Mouse (Mus musculus) lung, embryonic 14.5 days (tissue): ENCODE measurements around the gene Hes2. TPM values are rescaled to one million over a fixed set of nuclear protein-coding genes. Genes with fewer than 3 reads are reported as not detected.

Experiments used
- ATAC-seq: fragments of 200-750 bp; cut with Nextera tagmentation; 2 replicates; pipeline ENCODE4 v1.8.0; 2017; ENCODE audit warnings: mild to moderate bottlenecking, moderate TSS enrichment, moderate library complexity; ENCODE audit not compliant: insufficient read depth
- DNase-seq: peaks from one replicate; pipeline ENCODE4 v3.0.0-alpha.2; 2015
- H3K27ac ChIP-seq: fragments of 300-500 bp; sonication (generic); 2 replicates; pipeline ENCODE4 v1.5.1; 2014; ENCODE audit warnings: low read depth, mild to moderate bottlenecking, moderate library complexity
- H3K27me3 ChIP-seq: fragments of 300-500 bp; sonication (generic); 2 replicates; pipeline ENCODE4 v1.6.1; 2014; ENCODE audit warnings: low read length, control low read depth; ENCODE audit not compliant: insufficient read depth
- H3K36me3 ChIP-seq: fragments of 300-500 bp; sonication (generic); 2 replicates; pipeline ENCODE4 v1.6.1; 2014; ENCODE audit warnings: control low read depth; ENCODE audit not compliant: insufficient read depth
- H3K4me1 ChIP-seq: fragments of 300-500 bp; sonication (generic); 2 replicates; pipeline ENCODE4 v1.6.1; 2014; ENCODE audit warnings: antibody characterized with exemption, control low read depth; ENCODE audit not compliant: insufficient read depth
- H3K4me2 ChIP-seq: fragments of 300-500 bp; sonication (generic); 2 replicates; pipeline ENCODE4 v1.6.1; 2014; ENCODE audit warnings: mild to moderate bottlenecking
- H3K4me3 ChIP-seq: fragments of 300-500 bp; sonication (generic); 2 replicates; pipeline ENCODE4 v1.5.1; 2014; ENCODE audit warnings: low read depth, low read length
- H3K9ac ChIP-seq: fragments of 300-500 bp; sonication (generic); 2 replicates; pipeline ENCODE4 v1.6.1; 2014
- H3K9me3 ChIP-seq: fragments of 300-500 bp; sonication (generic); 2 replicates; pipeline ENCODE4 v1.6.1; 2016; ENCODE audit warnings: low read depth, low read length, control low read depth
- CTCF ChIP-seq: IDR thresholded peaks from 2 replicates; pipeline ENCODE4 v1.5.1; 2016; ENCODE audit warnings: antibody characterized with exemption, low read depth
- WGBS: fragments of 180-500 bp; shearing (Covaris S2); extraction: QIAGEN DNeasy Blood & Tissue Kit; methylation state at CpG from one replicate; pipeline ENCODE4 v1.1.7; 2014; 5-methylcytosine and 5-hydroxymethylcytosine counted together
- polyA plus RNA-seq: library from polyadenylated mRNA; unstranded; fragments of >200 nt; fragmentation: Nextera tagmentation; extraction: Ambion mirVana; gene quantifications from 2 replicates; pipeline ENCODE4 v1.2.1, GENCODE M21; 2014

Gene Hes2
- polyA plus RNA-seq, 1 experiment from 2014 or later, result not detected

- DNase-seq, result no peak
- no peak overlapping the region for H3K4me2 ChIP-seq
- no peak overlapping the region for H3K4me3 ChIP-seq
- no peaks in the 10 kb centered on the region for H3K36me3 ChIP-seq
- WGBS, result 83% methylated on average over 16 of the region's 16 CpGs
- TF ChIP-seq CTCF, result no peak
- H3K9ac ChIP-seq, result no peak overlapping the region
- H3K9me3 ChIP-seq, result no peaks in the 10 kb centered on the region
- H3K4me1 ChIP-seq, result 0 out of 2 replicates have a peak, but pooled peaks cover 3% of the 10 kb centered on the region
- H3K27ac ChIP-seq, result no peak overlapping the region
- ATAC-seq, result no peak
- H3K27me3 ChIP-seq, result peaks cover 14% of the 10 kb centered on the region; the same call in 1 of the 2 replicates
Measured at GRCm38 (mm10) chr4:152179946-152180660, 21.4 kb downstream of the Hes2 start.

- TF ChIP-seq CTCF, result no peak
- 80% methylated on average over 10 of the region's 10 CpGs for WGBS
- Histone ChIP-seq H3K27me3 (peaks cover 10% of the 10 kb centered on the region; the same call in 1 of the 2 replicates), H3K36me3 (no peaks in the 10 kb centered on the region), H3K9ac (no peak overlapping the region), H3K4me1 (peaks cover 21% of the 10 kb centered on the region), H3K4me3 (no peak overlapping the region), H3K9me3 (no peaks in the 10 kb centered on the region), H3K4me2 (no peak overlapping the region), H3K27ac (no peak overlapping the region)
- DNase-seq (no peak), ATAC-seq (no peak)
Measured at GRCm38 (mm10) chr4:152182205-152182604, 23.5 kb downstream of the Hes2 start.

- WGBS, result 58% methylated on average over 7 of the region's 7 CpGs
- ATAC-seq, result no peak
- no peak overlapping the region for H3K27ac ChIP-seq
- no peak overlapping the region for H3K4me3 ChIP-seq
- H3K9me3 ChIP-seq, result no peaks in the 10 kb centered on the region
- no peak overlapping the region for H3K9ac ChIP-seq
- peaks cover 19% of the 10 kb centered on the region for H3K4me1 ChIP-seq
- H3K4me2 ChIP-seq, result no peak overlapping the region
- H3K27me3 ChIP-seq, result peaks cover under 1% of the 10 kb centered on the region; the same call in 1 of the 2 replicates
- peak; percentile 29 for TF ChIP-seq CTCF
- DNase-seq, result no peak
- no peaks in the 10 kb centered on the region for H3K36me3 ChIP-seq
Measured at GRCm38 (mm10) chr4:152184353-152185035, 25.8 kb downstream of the Hes2 start.

- no peaks in the 10 kb centered on the region for H3K36me3 ChIP-seq
- H3K27me3 ChIP-seq, result no peaks in the 10 kb centered on the region; the same call in 1 of the 2 replicates
- peak; percentile 63 for TF ChIP-seq CTCF
- H3K4me3 ChIP-seq, result peak overlapping the region; percentile 32; the same call in 1 of the 2 replicates
- peak; percentile 77 for ATAC-seq
- H3K4me2 ChIP-seq, result peak overlapping the region; percentile 61
- peaks cover 19% of the 10 kb centered on the region for H3K4me1 ChIP-seq
- 5% methylated on average over 3 of the region's 3 CpGs for WGBS
- no peaks in the 10 kb centered on the region for H3K9me3 ChIP-seq
- H3K27ac ChIP-seq, result peak overlapping the region; percentile 95
- H3K9ac ChIP-seq, result peak overlapping the region; percentile 50; the same call in 1 of the 2 replicates
- peak; percentile 84 for DNase-seq
Measured at GRCm38 (mm10) chr4:152185137-152185509, 26.5 kb downstream of the Hes2 start.

- ATAC-seq, result peak; percentile 78
- Histone ChIP-seq H3K27ac (peak overlapping the region; percentile 95), H3K9me3 (no peaks in the 10 kb centered on the region), H3K4me1 (peaks cover 19% of the 10 kb centered on the region), H3K9ac (peak overlapping the region; percentile 50), H3K4me3 (peak overlapping the region; percentile 32), H3K27me3 (no peaks in the 10 kb centered on the region), H3K4me2 (peak overlapping the region; percentile 61), H3K36me3 (no peaks in the 10 kb centered on the region)
- DNase-seq, result peak; percentile 85
- WGBS, result 3% methylated on average over 19 of the region's 19 CpGs
- no peak for TF ChIP-seq CTCF
Measured at GRCm38 (mm10) chr4:152185510-152186204, 27.0 kb downstream of the Hes2 start.

GRCm38 (mm10) chr4:152186205-152187082, 27.8 kb downstream of the Hes2 start:
- no peaks in the 10 kb centered on the region for H3K36me3 ChIP-seq
- no peaks in the 10 kb centered on the region for H3K9me3 ChIP-seq
- peak; percentile 66 for DNase-seq
- no peak for TF ChIP-seq CTCF
- H3K4me3 ChIP-seq, result peak overlapping the region; percentile 32
- H3K27ac ChIP-seq, result peak overlapping the region; percentile 95
- H3K9ac ChIP-seq, result peak overlapping the region; percentile 50
- H3K4me2 ChIP-seq, result peak overlapping the region; percentile 61
- 29% methylated on average over 14 of the region's 14 CpGs for WGBS
- peaks cover 19% of the 10 kb centered on the region for H3K4me1 ChIP-seq
- no peaks in the 10 kb centered on the region for H3K27me3 ChIP-seq
- ATAC-seq, result peak; percentile 21; the same call in 1 of the 2 replicates
